Comparison of ENCODE assay signal across 9 mouse cellular contexts in genomic region chr11:69333922-69334321, GRCm38 (mm10). TPM values are rescaled to one million over a fixed set of nuclear protein-coding genes. Genes with fewer than 3 reads are reported as not detected.
A peak's percentile ranks its signal among the peaks of the same experiment; 100 is the strongest.
DNase-seq lines count a peak whose midpoint lies in the region; ATAC-seq and TF ChIP-seq lines count a peak whose summit lies in the region.
"Had no signal": no experiment of that assay in that cellular context is flagged by ENCODE, and none has a peak within 500 bp of the region (broad histone marks: within the 10 kb centered on the region; RNA-seq: fewer than 3 reads in every experiment).

No protein-coding gene starts in this region.

- no peak for TF ChIP-seq POLR2A in liver, adult 2 months (IDR thresholded peaks at IDR 0.05; ENCODE audit: extremely low read depth, insufficient read depth, low read length)

- H3K9ac ChIP-seq in forebrain, postnatal 0 days: no peak overlapping the region
- H3K9ac ChIP-seq in neural tube, embryonic 13.5 days: 0 out of 2 replicates have a peak overlapping the region, but pooled peaks have one; percentile 8
- H3K9ac ChIP-seq in liver, adult 2 months (ENCODE audit: low read depth, low read length): no peak overlapping the region
- H3K9ac ChIP-seq: embryonic facial prominence, embryonic 15.5 days had no signal

- WGBS in forebrain, postnatal 0 days: 70% methylated on average over 3 of the region's 3 CpGs
- WGBS in forebrain, embryonic 10.5 days: 73% methylated on average over 3 of the region's 3 CpGs
- 62% methylated on average over 3 of the region's 3 CpGs for WGBS in neural tube, embryonic 13.5 days
- 57% methylated on average over 3 of the region's 3 CpGs for WGBS in liver, adult 2 months

- no peak overlapping the region for H3K4me2 ChIP-seq in forebrain, postnatal 0 days (ENCODE audit: low read depth)
- no peak overlapping the region for H3K4me2 ChIP-seq in neural tube, embryonic 13.5 days
- H3K4me2 ChIP-seq: embryonic facial prominence, embryonic 15.5 days had no signal

- H3K79me2 ChIP-seq in liver, adult 2 months (ENCODE audit: control insufficient read depth, insufficient read depth, low read length): no peaks in the 10 kb centered on the region

- H3K27ac ChIP-seq in forebrain, postnatal 0 days (ENCODE audit: low read depth, low read length): no peak overlapping the region
- no peak overlapping the region for H3K27ac ChIP-seq in forebrain, embryonic 10.5 days
- no peak overlapping the region for H3K27ac ChIP-seq in neural tube, embryonic 13.5 days (replicated peaks)
- H3K27ac ChIP-seq in liver, adult 2 months (replicated peaks; ENCODE audit: insufficient read depth, low read depth, low read length): no peak overlapping the region
- H3K27ac ChIP-seq: embryonic facial prominence, embryonic 15.5 days had no signal

- no peaks in the 10 kb centered on the region for H3K36me3 ChIP-seq in forebrain, postnatal 0 days (ENCODE audit: insufficient read depth)
- H3K36me3 ChIP-seq in forebrain, embryonic 10.5 days (replicated peaks): no peaks in the 10 kb centered on the region
- H3K36me3 ChIP-seq in neural tube, embryonic 13.5 days: no peaks in the 10 kb centered on the region
- H3K36me3 ChIP-seq in liver, adult 2 months (ENCODE audit: control insufficient read depth, insufficient read depth, low read length): no peaks in the 10 kb centered on the region
- H3K36me3 ChIP-seq: embryonic facial prominence, embryonic 15.5 days had no signal

- H3K4me1 ChIP-seq in forebrain, postnatal 0 days (ENCODE audit: insufficient read depth): peaks cover 11% of the 10 kb centered on the region
- H3K4me1 ChIP-seq in forebrain, embryonic 10.5 days: peaks cover 24% of the 10 kb centered on the region
- H3K4me1 ChIP-seq in neural tube, embryonic 13.5 days (replicated peaks): peaks cover 27% of the 10 kb centered on the region
- H3K4me1 ChIP-seq in liver, adult 2 months (ENCODE audit: control insufficient read depth, insufficient read depth, low read length): peaks cover 2% of the 10 kb centered on the region; the same call in 1 of the 2 replicates

- no peak overlapping the region for H3K4me3 ChIP-seq in forebrain, postnatal 0 days (ENCODE audit: low read depth, low read length)
- H3K4me3 ChIP-seq in forebrain, embryonic 10.5 days: no peak overlapping the region
- H3K4me3 ChIP-seq in neural tube, embryonic 13.5 days: no peak overlapping the region
- no peak overlapping the region for H3K4me3 ChIP-seq in liver, adult 2 months (ENCODE audit: insufficient read depth, low read depth, low read length)
- H3K4me3 ChIP-seq: embryonic facial prominence, embryonic 15.5 days had no signal

- TF ChIP-seq CTCF in forebrain, postnatal 0 days (IDR thresholded peaks at IDR 0.05; ENCODE audit: low read depth): peak; percentile 38
- TF ChIP-seq CTCF in liver, adult 2 months (IDR thresholded peaks at IDR 0.05; ENCODE audit: low read depth, low read length): 0 out of 2 replicates have a peak, but pooled peaks have one; percentile 12

- no peaks in the 10 kb centered on the region for H3K9me3 ChIP-seq in forebrain, postnatal 0 days (ENCODE audit: low read length)
- H3K9me3 ChIP-seq in forebrain, embryonic 10.5 days: 0 out of 2 replicates have a peak, but pooled peaks cover 3% of the 10 kb centered on the region
- 0 out of 2 replicates have a peak, but pooled peaks cover 5% of the 10 kb centered on the region for H3K9me3 ChIP-seq in neural tube, embryonic 13.5 days
- H3K9me3 ChIP-seq: embryonic facial prominence, embryonic 15.5 days had no signal

- no peak for DNase-seq in forebrain, postnatal 0 days
- no peak for DNase-seq in forebrain, embryonic 10.5 days (ENCODE audit: extremely low spot score, low spot score)
- DNase-seq in neural tube, embryonic 10.5 days (ENCODE audit: extremely low spot score, low spot score): no peak
- DNase-seq in liver, adult 2 months (ENCODE audit: extremely low read depth, low read depth, low spot score): no peak
- DNase-seq in frontal cortex, postnatal 14 days (ENCODE audit: low spot score in 2 of 2): no peak
- no peak for DNase-seq in cerebellum, adult 9-10 months
- no peak for DNase-seq in Muller cell, postnatal 12 days (ENCODE audit: inconsistent ontology term)

- no peaks in the 10 kb centered on the region for H3K27me3 ChIP-seq in forebrain, postnatal 0 days (ENCODE audit: insufficient read depth, low read length)
- H3K27me3 ChIP-seq in forebrain, embryonic 10.5 days (ENCODE audit: poor library complexity, severe bottlenecking): peaks cover 42% of the 10 kb centered on the region
- H3K27me3 ChIP-seq in neural tube, embryonic 13.5 days: peaks cover 15% of the 10 kb centered on the region; the same call in 1 of the 2 replicates
- H3K27me3 ChIP-seq in liver, adult 2 months (ENCODE audit: control insufficient read depth, insufficient read depth, low read length): no peaks in the 10 kb centered on the region

- no peak for ATAC-seq in forebrain, postnatal 0 days
- ATAC-seq in neural tube, embryonic 13.5 days (ENCODE audit: low read depth): no peak

RNA-seq across cellular contexts. Expression of gene Rnf227, which starts 6.3 kb away (rescaled TPM):
- total RNA-seq in forebrain, postnatal 0 days (2014; rRNA removed): 190 and 225 TPM in 2 replicates
- polyA plus RNA-seq in forebrain, postnatal 0 days (2015; fragmentation: Nextera tagmentation; extraction: Ambion mirVana): 200 and 231 TPM in 2 replicates
- 17.0 and 19.7 TPM in 2 replicates for polyA plus RNA-seq in forebrain, embryonic 10.5 days (2016; fragmentation: Nextera tagmentation; extraction: Ambion mirVana)
- 131 and 136 TPM in 2 replicates for polyA plus RNA-seq in neural tube, embryonic 13.5 days (2015; fragmentation: Nextera tagmentation; extraction: Ambion mirVana)
- total RNA-seq in liver, adult 2 months (2014; rRNA removed): 0.55 and 0.67 TPM in 2 replicates
- 0.35 and 0.41 TPM in 2 replicates for polyA plus RNA-seq in liver, adult 2 months (2012; rRNA removed)

RNA-seq across cellular contexts. Expression of gene Kcnab3, which starts 7.9 kb away (rescaled TPM):
- 5.5 and 5.8 TPM in 2 replicates for total RNA-seq in forebrain, postnatal 0 days (2014; rRNA removed)
- polyA plus RNA-seq in forebrain, postnatal 0 days (2015; fragmentation: Nextera tagmentation; extraction: Ambion mirVana): 4.2 and 4.4 TPM in 2 replicates
- 1.1 and 1.2 TPM in 2 replicates for polyA plus RNA-seq in forebrain, embryonic 10.5 days (2016; fragmentation: Nextera tagmentation; extraction: Ambion mirVana)
- polyA plus RNA-seq in neural tube, embryonic 13.5 days (2015; fragmentation: Nextera tagmentation; extraction: Ambion mirVana): 5.5 and 5.7 TPM in 2 replicates
- total RNA-seq in liver, adult 2 months (2014; rRNA removed): 0.13 and 0.28 TPM in 2 replicates
- polyA plus RNA-seq in liver, adult 2 months (2012; rRNA removed): 0.50 and 0.84 TPM in 2 replicates

RNA-seq across cellular contexts. Expression of gene Trappc1, which starts 10.1 kb away (rescaled TPM):
- total RNA-seq in forebrain, postnatal 0 days (2014; rRNA removed): 124 and 133 TPM in 2 replicates
- polyA plus RNA-seq in forebrain, postnatal 0 days (2015; fragmentation: Nextera tagmentation; extraction: Ambion mirVana): 149 and 178 TPM in 2 replicates
- polyA plus RNA-seq in forebrain, embryonic 10.5 days (2016; fragmentation: Nextera tagmentation; extraction: Ambion mirVana): 170 and 179 TPM in 2 replicates
- 225 and 229 TPM in 2 replicates for polyA plus RNA-seq in neural tube, embryonic 13.5 days (2015; fragmentation: Nextera tagmentation; extraction: Ambion mirVana)
- 37.5 and 40.9 TPM in 2 replicates for total RNA-seq in liver, adult 2 months (2014; rRNA removed)
- 35.1 and 38.3 TPM in 2 replicates for polyA plus RNA-seq in liver, adult 2 months (2012; rRNA removed)

RNA-seq across cellular contexts. Expression of gene Cntrob, which starts 10.3 kb away (rescaled TPM):
- total RNA-seq in forebrain, postnatal 0 days (2014; rRNA removed): 20.5 and 35.7 TPM in 2 replicates
- polyA plus RNA-seq in forebrain, postnatal 0 days (2015; fragmentation: Nextera tagmentation; extraction: Ambion mirVana): 12.1 and 13.0 TPM in 2 replicates
- 37.7 and 44.2 TPM in 2 replicates for polyA plus RNA-seq in forebrain, embryonic 10.5 days (2016; fragmentation: Nextera tagmentation; extraction: Ambion mirVana)
- polyA plus RNA-seq in neural tube, embryonic 13.5 days (2015; fragmentation: Nextera tagmentation; extraction: Ambion mirVana): 20.9 and 21.0 TPM in 2 replicates
- 2.5 and 3.0 TPM in 2 replicates for total RNA-seq in liver, adult 2 months (2014; rRNA removed)
- 3.0 and 3.9 TPM in 2 replicates for polyA plus RNA-seq in liver, adult 2 months (2012; rRNA removed)

RNA-seq across cellular contexts. Expression of gene Chd3, which starts 35.3 kb away (rescaled TPM):
- total RNA-seq in forebrain, postnatal 0 days (2014; rRNA removed): 356 and 381 TPM in 2 replicates
- 55.3 and 74.7 TPM in 2 replicates for polyA plus RNA-seq in forebrain, postnatal 0 days (2015; fragmentation: Nextera tagmentation; extraction: Ambion mirVana)
- polyA plus RNA-seq in forebrain, embryonic 10.5 days (2016; fragmentation: Nextera tagmentation; extraction: Ambion mirVana): 40.7 and 44.9 TPM in 2 replicates
- 82.3 and 84.6 TPM in 2 replicates for polyA plus RNA-seq in neural tube, embryonic 13.5 days (2015; fragmentation: Nextera tagmentation; extraction: Ambion mirVana)
- total RNA-seq in liver, adult 2 months (2014; rRNA removed): 45.2 and 57.5 TPM in 2 replicates
- 55.2 and 80.2 TPM in 2 replicates for polyA plus RNA-seq in liver, adult 2 months (2012; rRNA removed)

Comparison
In these comparisons a context has a peak if more than half of its experiments do, and no peak if none do; other contexts are left out.
1. RNA of gene Rnf227, which starts 6.3 kb away (polyA plus RNA-seq): 200 to 231 TPM in forebrain, postnatal 0 days, 131 to 136 TPM in neural tube, embryonic 13.5 days and 17.0 to 19.7 TPM in forebrain, embryonic 10.5 days; 0.35 to 0.41 TPM in liver, adult 2 months; every median in the first group is over 10 times any median in the second.